Mouse (Mus musculus): Measurements from ENCODE around the gene Pip5k1c.

The Pip5k1c gene

DNA sequence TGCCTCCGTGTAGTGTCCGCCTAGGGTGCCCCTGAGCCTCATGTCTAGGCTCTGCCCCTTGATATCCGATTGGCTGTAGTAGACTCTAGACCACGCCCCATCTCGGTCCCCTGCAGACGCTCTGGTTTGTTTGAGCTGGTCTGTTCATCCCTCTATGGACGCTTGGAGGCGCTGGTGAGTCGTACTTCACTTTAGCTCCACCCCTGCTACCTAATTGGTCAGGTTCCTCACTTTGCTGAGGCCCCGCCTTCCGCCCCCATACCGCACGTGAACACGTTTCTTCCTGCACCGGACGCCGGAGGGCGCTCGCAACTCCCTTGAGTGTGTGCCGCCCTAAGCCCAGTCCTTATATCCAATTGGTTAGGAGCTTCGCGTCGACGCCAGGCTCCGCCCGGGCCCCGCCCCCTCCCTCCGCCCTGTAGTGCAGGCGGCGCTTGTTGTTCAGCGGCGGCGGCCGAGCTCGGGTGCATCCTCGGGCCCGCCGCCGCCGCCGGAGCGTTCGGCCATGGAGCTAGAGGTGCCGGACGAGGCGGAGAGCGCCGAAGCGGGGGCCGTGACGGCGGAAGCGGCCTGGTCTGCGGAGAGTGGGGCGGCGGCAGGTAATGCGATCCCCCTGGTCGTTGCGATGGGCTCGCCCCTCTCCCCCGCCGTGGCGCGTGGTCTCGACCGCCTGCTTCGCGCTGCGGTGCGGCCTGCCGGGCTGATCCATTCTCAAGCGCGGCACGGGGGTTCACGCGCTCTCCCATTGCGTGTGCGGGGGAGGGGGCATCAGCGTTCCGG is at the start of gene Pip5k1c:
TSS of gene Pip5k1c (plus strand) at position 410 of the 780 bp plus-strand sequence.
- DNase-seq, result peak; percentile 100

GRCm38 (mm10) chr10:81244146-81244545 is 48.6 kb upstream of the Pip5k1c start:
- no peak for DNase-seq

GRCm38 (mm10) chr10:81244595-81244994 is 48.2 kb upstream of the Pip5k1c start:
- peak; percentile 72 for DNase-seq

GRCm38 (mm10) chr10:81245166-81245565 is 47.6 kb upstream of the Pip5k1c start:
- no peak for DNase-seq

DNA sequence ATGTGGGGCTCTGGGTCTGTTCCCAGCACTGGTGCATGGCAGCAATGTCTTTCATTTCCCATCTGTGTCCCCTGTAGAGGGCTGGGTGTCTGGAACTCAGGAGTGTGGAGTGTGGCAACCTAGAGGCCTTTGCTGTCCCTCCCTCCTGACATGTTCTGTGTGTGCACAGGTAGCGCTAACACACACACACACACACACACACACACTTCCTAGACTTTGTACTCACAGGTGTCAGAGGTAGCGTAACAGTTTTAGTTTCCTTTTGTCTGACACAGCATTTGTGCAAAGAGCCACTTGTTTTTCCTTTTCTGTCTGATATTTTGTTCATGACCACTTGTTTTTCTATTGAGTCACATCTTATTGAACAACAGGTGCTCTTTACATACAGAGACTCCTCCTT is 45.0 kb upstream of the Pip5k1c start:
- no peak for DNase-seq

- DNase-seq, result no peak
Measured at GRCm38 (mm10) chr10:81249442-81249841, 43.3 kb upstream of the Pip5k1c start.

DNA sequence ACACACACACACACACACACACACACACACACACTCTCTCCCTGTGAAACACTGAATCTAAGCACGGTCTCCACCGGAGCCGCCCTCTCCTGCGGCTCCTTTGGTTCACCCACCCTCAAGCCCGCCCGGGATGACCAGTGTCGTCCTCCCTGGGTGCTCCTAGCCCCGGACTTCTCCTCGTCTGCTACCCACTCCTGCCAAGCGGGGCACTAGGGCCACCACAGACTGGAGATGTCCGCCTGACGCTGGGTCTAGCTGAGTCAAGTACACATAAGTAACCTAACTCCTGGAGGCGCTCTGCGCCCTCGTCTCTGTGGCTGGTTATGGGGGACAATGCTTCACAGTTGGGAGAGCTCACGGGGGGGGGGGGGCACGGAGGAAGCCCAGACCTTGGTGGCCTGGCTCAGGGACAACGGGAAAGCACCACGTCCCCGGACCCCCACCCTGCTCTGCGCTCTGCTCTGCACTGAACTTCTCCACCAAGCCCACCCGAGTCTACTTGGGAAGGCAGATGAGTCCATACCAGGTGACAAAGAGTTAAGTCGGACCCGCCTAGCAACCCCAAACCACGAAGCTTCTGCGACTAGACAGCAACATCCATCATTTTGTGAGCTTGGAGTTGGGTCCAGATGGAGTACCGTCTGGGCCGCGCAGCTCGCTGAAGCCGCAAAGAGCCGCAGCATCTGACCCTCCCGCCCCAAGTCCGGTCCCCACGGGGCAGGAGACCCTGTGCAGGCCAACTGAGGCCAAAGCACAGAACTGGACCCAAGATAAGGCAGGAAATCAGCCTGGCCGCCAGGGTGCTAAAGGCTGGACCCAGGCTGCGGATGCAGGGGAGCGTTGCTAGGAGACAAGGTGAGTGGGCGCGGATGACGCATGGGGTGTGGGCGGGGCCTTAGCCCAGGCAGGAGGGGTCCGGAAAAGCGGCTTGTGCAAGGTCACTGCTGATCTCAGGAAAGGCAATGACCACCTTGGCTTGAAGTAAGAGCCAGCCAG is 40.0 kb upstream of the Pip5k1c start, which contains the start of gene Matk:
TSS of gene Matk (plus strand) at position 512 of the 996 bp plus-strand sequence.
- peak; percentile 38 for DNase-seq

GRCm38 (mm10) chr10:81254886-81255285 is 37.9 kb upstream of the Pip5k1c start:
- no peak for DNase-seq

DNA sequence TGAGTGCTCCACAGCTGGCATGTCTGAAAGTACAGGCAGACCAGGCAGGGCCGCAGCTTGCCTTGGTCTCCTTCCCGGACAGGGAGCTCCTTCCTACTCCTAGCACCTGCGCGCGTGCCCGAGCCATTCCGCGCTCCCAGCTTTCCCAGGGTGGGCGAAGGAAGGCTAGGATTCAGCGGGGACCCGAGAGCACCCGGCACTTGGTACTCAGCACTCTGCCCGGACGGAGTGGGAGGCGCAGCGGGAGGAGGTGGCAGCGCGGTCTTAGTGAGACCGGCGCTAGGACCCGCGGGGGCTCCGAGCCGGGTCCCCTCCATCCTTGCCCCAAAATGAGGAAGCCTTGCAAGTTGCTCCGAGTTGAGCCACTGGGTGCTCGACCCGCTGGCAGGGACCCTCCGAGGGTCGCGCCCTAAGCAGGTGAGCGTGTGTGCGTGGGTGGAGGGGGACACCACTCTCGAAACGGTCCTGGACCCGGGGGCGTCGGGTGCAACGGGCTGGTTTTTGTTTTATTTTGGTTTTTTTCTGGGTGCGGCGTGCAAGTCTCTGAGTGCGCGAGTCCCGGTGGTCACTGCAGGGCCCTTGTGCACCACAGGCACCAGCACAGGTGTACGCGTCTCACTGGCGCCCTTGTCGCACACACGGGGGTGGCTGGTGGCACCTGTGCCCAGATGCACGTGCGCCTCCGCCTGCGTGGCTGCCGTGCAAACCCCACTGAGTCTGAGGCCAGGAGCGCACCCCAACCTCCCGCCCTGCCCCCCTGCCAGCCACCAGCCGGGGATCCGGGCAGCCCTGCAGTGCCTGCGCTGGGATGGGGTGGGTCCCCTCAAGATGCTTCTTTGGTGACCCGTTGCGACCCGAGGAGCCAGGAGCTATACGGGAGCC is 35.4 kb upstream of the Pip5k1c start:
- DNase-seq, result no peak

GRCm38 (mm10) chr10:81259225-81259884 is 33.4 kb upstream of the Pip5k1c start:
- DNase-seq, result no peak

- DNase-seq, result no peak
Measured at GRCm38 (mm10) chr10:81261025-81261424, 31.7 kb upstream of the Pip5k1c start.

DNA sequence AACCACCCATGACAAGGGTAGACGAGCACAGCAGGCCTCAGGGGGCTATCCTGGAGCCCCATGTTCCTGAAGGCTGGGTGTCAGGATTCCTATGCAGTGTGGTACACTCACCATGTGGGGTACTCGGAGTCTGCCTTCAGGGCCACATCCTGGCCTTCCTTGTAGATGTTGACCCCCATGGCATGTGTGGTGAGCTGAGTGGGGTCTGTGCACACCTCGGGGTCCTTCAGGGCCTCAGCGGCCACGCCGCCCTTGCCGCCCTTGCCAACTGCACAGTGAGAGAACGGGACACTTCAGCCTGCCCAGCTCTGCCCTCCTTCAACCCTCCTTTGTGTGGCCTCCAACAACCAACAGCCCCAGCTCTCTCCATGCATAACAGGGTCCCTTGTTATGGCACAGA is 27.2 kb upstream of the Pip5k1c start:
- no peak for DNase-seq

DNA sequence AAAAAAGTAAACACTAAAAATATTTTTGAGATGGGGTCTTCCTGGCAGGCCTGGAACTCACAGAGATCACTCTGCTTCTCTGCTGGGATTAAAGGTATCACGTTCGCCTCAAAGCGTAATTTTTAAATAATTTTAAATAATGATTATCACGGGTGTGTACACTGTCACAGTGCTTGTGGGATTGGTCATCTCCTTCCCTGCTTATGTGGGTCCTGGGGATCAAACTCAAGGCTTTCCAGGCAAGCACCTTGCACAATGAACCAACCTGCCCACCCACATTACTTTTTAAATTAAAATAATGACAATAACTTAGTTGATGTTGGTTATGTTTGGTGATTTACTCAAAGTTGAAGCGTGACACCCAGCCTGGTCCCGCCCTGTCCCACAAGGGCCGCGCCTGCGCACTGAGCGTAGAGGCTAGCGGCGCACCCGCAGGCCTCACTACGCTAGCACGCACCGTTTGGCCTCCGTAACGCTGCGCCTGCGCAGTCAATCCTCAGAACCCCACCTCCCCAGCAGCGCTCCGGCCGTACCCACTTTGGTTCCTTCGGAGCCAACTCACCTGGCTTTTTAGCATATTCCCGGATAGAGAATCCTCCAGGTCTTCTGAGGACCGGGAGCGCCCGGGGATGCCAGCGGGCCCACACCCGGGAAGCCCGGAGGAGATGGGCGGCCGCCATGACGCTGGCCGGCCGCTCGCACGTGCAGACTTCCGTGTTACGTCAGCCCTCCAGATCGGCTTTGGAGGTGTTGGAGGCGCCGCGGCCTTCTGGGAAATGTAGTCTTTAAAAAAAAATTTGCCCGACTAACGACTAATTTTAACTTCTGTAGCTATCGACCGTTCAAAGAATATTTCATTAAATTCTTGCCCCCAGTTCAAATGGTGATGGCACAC is 26.3 kb upstream of the Pip5k1c start, which contains the start of the genes Mrpl54 and Apba3:
TSS of gene Mrpl54 (minus strand) at position 724 of the 895 bp plus-strand sequence.
TSS of gene Apba3 (plus strand) at position 750 of the 895 bp plus-strand sequence.
- peak; percentile 98 for DNase-seq

GRCm38 (mm10) chr10:81268056-81268455 is 24.7 kb upstream of the Pip5k1c start:
- peak; percentile 81 for DNase-seq

DNA sequence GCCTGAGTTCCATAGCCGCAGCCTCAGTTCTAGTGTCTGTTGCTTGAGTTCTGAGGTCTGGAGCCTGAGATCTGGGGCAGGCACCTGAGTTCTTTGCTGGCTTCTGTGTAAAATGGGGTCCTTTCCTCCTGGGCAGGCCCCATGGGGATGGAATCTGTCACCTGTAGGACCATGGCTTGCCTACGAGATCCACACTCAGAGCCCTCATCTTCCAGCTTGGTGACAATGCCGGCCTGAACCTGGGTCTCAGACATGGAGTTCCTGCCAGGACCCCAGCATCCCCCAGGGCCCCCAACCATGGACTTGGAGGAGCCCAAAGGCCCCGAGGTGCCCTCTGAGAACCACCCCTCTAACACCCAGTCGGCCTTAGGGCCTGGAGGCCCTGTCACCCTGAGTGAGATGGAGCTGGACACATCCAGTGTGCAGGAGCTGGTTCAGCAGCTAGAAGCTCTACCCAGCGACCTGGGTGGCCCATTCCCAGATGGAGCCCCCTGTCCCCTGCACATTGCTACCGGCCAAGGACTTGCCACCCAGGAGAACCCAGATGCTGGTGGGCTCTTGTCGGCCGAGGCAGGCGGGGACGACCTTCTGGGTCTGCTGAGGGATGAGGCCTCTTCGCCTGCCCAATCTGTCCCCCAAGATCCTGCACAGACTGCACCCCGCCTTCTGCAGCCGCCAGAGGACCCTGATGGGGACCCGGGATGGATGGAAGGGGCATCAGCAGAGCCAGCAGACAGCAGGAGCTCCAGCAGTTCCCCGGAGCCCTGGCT is 23.9 kb upstream of the Pip5k1c start:
- DNase-seq, result no peak

GRCm38 (mm10) chr10:81272356-81272755 is 20.4 kb upstream of the Pip5k1c start:
- DNase-seq, result no peak

- DNase-seq, result no peak
Measured at GRCm38 (mm10) chr10:81273842-81274241, 18.9 kb upstream of the Pip5k1c start.

GRCm38 (mm10) chr10:81277676-81278075 is 15.1 kb upstream of the Pip5k1c start:
- DNase-seq, result no peak

DNA sequence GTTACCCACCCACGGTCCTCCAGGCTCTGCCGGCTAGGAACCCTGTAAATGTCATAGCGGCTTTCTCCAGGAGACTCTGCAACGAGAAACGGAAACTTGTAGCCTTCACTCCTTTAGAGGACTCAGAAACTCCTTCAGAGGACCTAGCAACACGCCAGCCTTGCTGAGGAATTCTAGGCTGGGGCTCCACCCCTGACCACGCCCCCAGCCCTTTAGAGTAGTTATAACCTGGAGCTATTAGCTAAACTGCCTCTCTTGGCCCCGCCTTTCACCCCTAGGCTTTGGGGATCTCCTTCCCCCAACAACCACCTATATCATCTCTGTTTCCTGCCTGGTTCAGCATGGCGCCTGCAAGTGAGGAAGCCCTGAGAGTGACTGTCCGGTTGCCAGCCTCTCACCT is 13.3 kb upstream of the Pip5k1c start:
- DNase-seq, result no peak

GRCm38 (mm10) chr10:81284189-81284588 is 8.6 kb upstream of the Pip5k1c start:
- DNase-seq, result no peak

Measured in liver (tissue).